Mouse (Mus musculus) embryo, embryonic 11 days (tissue): ENCODE measurements around the gene Gm8104.
"Not testable (repeated sequence)": the region's sequence is repeated elsewhere in the genome, so short reads cannot be mapped to it uniquely, and the experiment has no call there.

ENCODE experiments used
- DNase-seq: peaks from one replicate; pipeline ENCODE4 v3.0.0-alpha.2; 2015

Gene Gm8104

GRCm38 (mm10) chr14:43100301-43100700 is at the start of gene Gm8104:
Gene Gm8104 (plus strand): TSS chr14:43100601.
- DNase-seq, result not testable (repeated sequence)

- DNase-seq, result not testable (repeated sequence)
Measured at GRCm38 (mm10) chr14:43058063-43058462, 42.3 kb upstream of the Gm8104 start.

- DNase-seq, result not testable (repeated sequence)
Measured at GRCm38 (mm10) chr14:43060179-43060578, 40.2 kb upstream of the Gm8104 start.

GRCm38 (mm10) chr14:43076543-43076942 is 23.9 kb upstream of the Gm8104 start, which contains the start of gene Gm8094:
Gene Gm8094 (minus strand): TSS chr14:43076643.
- not testable (repeated sequence) for DNase-seq

- not testable (repeated sequence) for DNase-seq
Measured at GRCm38 (mm10) chr14:43084936-43085730, 15.3 kb upstream of the Gm8104 start.

GRCm38 (mm10) chr14:43089103-43089919 is 11.1 kb upstream of the Gm8104 start:
- DNase-seq, result not testable (repeated sequence)

GRCm38 (mm10) chr14:43119673-43120072 is 19.3 kb downstream of the Gm8104 start:
- not testable (repeated sequence) for DNase-seq

GRCm38 (mm10) chr14:43126286-43126685 is 25.9 kb downstream of the Gm8104 start:
- not testable (repeated sequence) for DNase-seq
